Mouse (Mus musculus) CD4-positive helper T cell, adult 2 months (primary cell): ENCODE measurements around the gene Glyctk.

Experiments
- DNase-seq: peaks from one replicate; pipeline ENCODE4 v3.0.0-alpha.2; 2012; ENCODE audit warnings: low read depth, missing footprints, low spot score

Glyctk gene

DNA sequence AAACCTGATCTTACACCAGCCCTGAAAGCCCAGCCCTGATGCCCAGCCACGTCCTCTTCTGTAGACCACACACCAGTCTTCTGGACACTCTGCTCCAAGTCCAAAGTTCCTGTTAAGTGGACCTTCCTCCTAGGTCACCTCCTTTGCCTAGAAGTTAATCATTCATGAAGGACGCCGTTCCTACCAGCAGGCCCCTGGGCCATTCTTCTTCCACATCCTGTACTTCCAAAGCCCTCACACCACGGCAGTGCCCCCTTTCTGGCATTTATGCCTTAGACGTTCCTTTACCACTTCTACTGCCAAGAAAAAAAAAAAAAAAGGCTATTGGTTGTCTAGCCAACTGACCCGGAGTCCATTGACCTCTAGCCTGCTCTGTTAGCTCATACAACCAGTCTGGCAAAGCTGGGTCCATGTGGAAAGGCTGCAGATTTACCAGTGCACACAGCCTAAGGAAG, at the start of gene Glyctk:
Glyctk (minus strand) TSS at position 102 of the 455 bp plus-strand sequence.
- no peak for DNase-seq

- DNase-seq: no peak
Observed at GRCm38 (mm10) chr9:106206515-106206914, 48.6 kb upstream of the Glyctk start.

GRCm38 (mm10) chr9:106205713-106206290, 47.9 kb upstream of the Glyctk start:
- no peak for DNase-seq

- DNase-seq: no peak
Observed at GRCm38 (mm10) chr9:106203990-106204851, 46.3 kb upstream of the Glyctk start.

DNA sequence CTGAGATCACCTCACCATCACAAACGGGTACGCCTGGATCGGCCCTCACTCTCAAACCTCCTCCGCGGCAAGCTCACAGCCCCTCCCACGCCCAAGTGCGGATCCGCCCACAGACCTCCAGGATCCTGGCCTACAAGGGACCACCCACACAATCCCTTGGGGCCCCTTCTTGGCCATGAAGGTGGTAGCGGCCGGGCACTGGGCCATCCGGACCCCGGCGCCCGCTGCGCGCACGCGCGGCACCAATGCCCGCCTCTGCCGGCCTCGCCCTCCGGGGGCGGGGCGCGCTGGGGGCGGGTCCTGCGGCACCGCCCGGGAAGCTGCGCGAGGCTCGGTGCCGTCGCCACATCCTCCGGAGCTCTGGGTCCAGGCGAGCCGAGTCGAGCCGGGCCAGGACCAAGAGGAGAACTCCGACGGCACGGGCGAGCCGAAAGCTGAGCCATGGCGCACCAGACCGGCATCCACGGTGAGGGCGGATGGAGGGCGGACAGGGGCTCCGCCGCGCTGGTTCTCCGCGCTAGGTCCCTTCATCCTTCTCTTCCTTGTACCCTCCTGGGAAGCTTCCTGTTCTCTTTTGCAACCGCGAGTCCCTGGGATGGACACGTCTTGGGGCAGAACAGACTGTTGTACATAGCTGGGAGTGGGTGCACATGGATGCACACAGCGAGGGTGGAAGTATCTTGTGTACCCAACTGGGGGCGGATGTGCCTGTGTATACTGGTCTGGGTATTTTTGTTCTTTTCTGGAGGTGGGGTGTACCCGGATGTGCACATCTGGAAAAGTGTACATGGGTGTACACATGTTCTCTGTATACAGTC, 45.1 kb upstream of the Glyctk start, which contains the start of gene Twf2:
Twf2 (plus strand) TSS at position 290 of the 818 bp plus-strand sequence.
- DNase-seq: peak; percentile 93

- DNase-seq: no peak
Observed at GRCm38 (mm10) chr9:106201895-106202294, 44.0 kb upstream of the Glyctk start.

GRCm38 (mm10) chr9:106199535-106200272, 41.8 kb upstream of the Glyctk start, which contains the start of gene Ppm1m:
TSS of gene Ppm1m (minus strand) at chr9:106199746.
- no peak for DNase-seq

DNA sequence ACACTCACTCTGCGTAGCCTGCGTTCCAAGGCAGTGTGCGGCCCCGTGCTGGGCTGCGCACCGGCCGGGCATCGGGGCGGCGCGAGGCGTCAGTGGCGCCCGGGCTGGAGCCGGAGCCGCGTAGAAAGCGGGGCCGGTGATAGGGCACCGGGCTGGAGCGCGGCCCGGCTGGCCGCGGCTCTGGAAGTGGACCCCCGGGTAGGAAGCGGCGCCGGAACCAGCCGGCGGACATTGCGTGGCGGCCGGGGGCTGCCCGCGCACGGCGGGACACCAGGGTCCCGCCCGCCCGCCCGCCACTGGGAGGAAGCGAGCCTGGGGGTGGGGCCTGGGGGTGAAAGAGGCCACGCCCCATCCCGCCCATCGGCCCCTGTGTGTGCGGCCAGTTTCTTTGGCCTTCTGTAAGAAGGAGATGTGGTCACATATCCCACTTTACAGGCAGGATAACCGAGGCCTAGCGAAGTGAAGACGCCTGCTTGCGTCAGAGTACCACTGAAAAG, 41.1 kb upstream of the Glyctk start:
- peak; percentile 76 for DNase-seq

DNA sequence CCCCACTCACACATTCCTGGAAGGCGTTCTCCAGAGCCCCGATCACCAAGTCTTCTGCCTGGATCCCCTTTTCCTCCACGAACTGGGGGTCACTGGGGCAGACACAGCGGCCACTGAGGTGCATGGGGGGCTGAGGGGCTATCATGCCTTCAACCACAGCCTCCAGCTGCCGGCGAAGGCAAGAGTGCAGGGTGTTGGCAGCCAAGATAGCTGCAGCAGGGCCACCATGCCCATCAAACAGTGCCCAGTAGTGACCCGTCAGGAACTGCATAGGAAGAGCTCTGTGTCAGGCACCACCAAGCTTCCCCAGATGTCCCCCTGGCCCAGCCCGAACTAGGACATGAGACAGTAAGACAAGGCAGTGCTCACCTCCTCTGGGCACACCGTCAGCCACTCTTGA, 39.8 kb upstream of the Glyctk start:
- DNase-seq: no peak

- no peak for DNase-seq
Observed at GRCm38 (mm10) chr9:106197081-106197713, 39.3 kb upstream of the Glyctk start.

DNA sequence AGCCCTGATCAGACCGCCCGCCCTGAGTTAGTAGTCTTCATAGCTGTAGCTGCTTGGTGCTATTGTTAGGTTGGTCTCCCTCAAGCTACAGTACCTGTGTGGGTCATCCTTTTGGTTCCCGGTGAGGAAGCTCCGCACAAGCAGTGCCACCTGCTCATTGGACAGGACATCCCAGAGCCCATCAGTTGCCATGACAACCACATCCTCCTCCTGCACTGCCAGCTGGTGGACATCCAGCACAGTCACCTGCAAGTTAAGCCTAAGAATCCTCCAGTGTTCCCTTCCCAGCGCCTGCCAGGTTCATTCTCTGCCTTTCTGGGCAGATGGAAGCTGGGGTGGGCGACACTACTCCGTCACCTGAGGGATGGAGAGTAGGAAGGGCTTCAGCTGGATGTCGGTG, 37.8 kb upstream of the Glyctk start:
- DNase-seq: no peak

DNA sequence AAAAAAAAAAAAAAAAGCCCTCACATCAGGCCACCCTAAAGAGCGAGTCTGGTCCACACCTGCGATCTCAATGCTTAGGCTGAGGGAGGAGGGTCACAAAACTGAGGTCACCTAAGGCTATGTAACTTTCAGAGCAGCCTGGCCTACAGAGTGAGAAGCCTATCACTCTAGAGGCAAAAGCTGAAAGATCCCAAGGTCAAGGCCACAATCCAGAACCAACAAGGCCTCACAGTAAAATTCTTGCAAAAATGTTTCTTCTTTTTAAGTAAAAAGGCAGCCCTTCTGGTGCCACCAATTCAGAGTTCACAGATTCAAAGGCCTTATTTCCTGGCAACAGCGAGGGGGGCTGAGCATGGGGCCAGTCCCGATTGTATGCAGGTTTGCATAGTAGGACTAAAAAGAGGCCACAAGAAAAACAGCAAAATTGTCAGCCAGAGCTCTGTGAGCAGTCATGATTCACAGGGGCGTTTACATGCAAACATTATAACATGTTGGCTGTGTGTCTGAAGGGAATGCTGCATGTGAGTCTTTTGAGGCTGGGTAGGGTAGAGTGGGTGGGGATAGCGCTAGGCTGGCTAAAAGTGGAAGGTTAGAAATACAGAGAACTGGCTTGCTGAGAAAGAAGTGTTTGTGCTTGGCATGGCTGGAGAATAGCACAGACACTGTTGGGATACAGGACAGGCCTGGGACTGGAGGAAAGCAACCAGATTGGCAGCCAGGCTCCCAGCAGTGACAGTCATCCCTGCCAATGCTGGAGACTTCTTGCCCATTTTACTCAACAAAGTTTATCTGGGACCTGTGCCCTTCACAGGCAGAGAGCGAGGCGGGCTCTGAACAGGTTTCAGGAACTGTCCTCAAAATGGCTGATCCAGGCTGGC, 36.2 kb upstream of the Glyctk start:
- peak; percentile 41 for DNase-seq

DNA sequence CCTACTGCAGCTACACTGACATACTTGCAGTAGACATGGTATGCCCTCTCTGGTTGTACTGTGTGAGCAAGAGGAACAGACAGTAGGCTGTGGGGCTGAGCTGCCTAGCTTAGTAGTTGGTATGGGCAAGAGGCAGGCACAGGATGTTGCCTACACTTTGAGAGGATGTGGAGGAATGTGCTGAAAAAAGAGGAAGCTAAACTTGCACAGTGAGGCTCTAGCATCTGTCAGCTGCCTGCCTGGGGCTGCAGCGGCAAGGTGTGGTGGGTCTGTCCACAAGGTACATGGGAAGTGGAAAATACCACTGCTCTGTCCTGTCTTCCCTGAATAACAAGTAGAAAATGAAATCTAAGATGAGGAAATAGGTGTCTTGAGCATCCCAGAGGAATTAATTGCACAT, 35.1 kb upstream of the Glyctk start:
- DNase-seq: peak; percentile 37

DNA sequence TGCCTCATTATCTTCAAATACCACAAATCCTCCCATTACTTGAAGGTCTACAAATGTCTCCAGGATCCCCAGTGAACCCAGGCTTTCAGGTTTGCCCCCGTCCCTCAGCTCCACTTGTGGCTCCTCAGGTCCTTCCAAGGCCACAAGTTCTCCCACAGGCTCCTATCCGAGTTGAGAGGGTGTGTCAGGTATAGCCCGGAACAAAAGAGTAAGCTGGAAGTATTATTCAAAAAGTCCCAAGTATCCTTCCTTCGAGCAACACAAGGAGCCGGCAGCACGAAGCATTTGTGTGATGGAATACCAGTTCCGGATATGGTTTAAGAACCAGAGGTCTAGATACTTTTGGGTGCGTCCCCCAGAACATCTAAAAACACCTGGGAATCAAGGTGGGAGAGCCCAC, 34.1 kb upstream of the Glyctk start:
- no peak for DNase-seq

- no peak for DNase-seq
Observed at GRCm38 (mm10) chr9:106191355-106191754, 33.4 kb upstream of the Glyctk start.

DNA sequence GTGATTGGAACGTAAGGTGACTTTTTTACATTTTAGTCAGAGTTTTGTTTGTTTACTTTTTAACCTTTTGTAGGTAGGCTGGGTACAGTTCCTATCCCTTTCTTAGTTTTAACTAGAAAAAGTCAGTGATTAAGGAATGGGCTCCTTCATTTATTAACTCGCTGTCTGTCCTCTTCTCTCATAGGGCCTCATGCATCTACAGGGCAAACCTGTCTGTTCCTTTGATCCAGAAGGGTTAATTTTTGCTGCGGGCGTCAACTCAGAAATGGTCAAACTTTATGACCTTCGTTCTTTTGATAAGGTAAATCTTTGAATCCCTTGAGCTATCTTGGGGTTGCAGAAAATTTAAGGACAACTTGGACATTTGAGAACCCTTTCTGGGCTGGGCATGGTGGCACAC, 26.1 kb upstream of the Glyctk start:
- DNase-seq: no peak

- DNase-seq: no peak
Observed at GRCm38 (mm10) chr9:106182146-106182545, 24.2 kb upstream of the Glyctk start.

DNA sequence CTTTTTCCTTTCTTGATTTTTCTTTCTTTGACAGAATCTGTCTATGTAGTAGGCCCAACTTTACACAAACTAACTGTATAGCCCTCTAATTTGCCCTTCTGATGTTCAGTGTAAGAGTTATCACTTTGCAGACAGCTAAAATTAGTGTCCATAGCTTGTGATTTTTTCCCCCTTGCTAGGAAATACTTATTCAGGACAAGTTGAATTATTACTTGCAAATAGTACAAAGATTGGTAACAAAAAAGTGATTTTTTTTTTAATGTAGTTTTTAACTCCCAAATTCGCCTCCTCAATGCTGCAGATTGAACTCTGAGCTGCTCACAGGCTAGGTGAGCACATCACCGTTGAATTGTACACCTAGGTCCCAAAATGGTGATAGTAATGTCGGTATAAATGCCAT, 22.0 kb upstream of the Glyctk start:
- no peak for DNase-seq

GRCm38 (mm10) chr9:106179454-106179853, 21.5 kb upstream of the Glyctk start:
- DNase-seq: no peak

GRCm38 (mm10) chr9:106177799-106178198, 19.9 kb upstream of the Glyctk start:
- DNase-seq: no peak
